Mouse (Mus musculus) right cerebral cortex, postnatal 36 days (tissue): ENCODE data around the gene Zfp637.
"Not testable (repeated sequence)": the region's sequence is repeated elsewhere in the genome, so short reads cannot be mapped to it uniquely, and the experiment has no call there.

ENCODE experiments used
- DNase-seq, 2 experiments: peaks; one replicate each; pipeline ENCODE4 v3.0.0; 2022; ENCODE audit warnings: low spot score in 2 of 2, mixed read lengths in 1 of 2

Gene Zfp637

DNA sequence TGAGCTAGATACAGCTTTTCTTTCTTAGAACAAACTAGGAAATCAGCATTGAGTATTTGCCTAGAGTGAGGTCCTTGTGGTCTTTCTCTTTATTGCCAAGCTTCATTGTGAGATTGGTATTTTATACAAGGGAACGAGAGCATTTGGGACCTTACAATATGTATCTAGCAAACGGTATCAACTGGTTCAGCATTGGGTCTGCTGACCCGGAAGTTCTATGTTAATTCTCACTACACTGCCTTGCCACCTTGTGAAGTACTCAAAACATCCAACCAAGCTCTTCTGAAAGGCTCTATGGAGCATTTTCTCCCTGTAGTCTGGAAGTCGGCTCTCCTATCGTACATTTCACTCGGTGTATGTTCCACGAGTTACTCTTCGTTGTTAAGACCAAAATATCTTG is 22.8 kb downstream of the Zfp637 start:
- no peak for DNase-seq

DNA sequence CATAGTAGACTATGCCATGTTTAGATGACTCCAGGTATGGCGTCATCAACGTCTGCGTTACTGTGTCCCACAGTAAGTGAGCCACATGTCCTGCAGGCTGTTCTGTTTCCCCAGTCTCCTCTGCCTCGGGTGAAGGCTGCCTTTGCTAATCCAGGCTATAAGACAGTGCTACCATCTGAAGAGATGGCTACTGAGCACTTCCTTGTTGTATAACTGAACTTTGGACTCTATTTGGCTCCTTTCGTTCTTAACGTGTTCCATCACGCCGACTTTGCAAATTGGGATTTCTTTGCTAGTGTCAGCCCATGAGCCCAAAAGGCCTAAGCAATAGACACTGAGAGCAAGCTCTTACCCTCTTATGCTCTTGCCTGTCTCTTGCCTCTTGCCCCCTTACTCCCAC is 27.2 kb downstream of the Zfp637 start:
- DNase-seq = no peak

DNA sequence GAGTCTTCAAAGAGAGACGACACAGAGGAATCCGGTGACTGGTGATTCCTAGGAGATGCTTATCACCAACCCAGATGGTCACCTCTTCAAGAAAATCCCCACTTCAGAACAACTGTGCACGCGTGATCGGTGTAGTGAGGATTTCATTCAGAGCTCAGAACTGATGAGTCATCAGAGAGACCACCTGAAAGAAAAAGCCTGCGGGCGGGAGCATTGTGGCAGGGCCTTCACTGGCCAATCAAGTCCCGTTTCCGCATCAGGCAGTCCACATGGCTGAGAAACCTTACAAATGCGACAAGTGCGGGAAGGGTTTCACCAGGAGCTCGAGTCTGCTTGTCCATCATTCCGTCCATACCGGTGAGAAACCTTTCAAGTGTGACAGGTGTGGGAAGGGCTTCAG is 30.1 kb downstream of the Zfp637 start:
- no peak for DNase-seq

DNA sequence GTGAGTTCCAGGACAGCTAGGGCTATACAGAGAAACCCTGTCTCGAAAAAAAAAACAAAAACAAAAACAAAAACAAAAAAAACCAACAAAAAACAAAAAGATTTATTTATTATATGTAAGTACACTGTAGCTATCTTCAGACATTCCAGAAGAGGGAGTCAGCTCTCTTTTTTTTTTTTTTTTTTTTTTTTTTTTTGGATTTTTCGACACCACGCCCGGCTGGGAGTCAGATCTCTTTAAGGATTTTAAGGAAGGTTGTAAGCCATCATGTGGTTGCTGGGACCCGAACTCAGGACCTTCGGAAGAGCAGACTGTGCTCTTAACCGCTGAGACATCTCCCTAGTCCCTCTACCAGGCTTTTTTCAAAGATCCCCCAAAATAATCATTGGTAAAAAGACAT is 32.5 kb downstream of the Zfp637 start:
- DNase-seq = not testable (repeated sequence)

DNA sequence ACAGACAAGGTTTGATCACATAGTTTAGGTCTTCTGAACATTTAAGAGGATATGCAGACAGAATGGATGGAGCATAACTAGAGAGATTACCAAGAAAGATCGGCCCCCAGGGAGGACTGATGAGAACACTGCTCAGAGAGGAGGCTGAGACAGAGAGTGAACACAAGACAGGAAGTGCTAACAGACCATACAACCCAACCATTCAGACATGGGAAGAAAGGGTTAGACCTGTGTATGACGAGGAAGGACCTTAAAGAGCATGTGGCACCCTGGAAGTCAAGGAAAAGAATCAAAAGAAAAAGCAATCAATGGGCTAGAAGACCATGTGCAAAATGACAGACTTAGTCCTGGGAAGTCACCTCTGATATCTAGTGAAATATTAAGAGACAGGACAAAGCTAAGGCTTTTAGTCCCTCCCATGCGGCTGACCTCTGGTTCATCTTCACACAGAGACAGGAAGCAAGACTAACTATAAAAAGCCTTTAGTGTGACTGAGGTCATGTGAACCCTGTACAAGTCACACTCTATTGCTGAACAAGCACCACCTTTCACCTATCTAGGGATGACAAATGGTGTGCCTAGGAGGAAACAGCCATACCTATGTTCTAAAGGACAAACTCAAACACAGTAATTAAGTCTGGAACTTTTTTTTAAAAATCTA is 33.8 kb downstream of the Zfp637 start:
- DNase-seq = no peak

DNA sequence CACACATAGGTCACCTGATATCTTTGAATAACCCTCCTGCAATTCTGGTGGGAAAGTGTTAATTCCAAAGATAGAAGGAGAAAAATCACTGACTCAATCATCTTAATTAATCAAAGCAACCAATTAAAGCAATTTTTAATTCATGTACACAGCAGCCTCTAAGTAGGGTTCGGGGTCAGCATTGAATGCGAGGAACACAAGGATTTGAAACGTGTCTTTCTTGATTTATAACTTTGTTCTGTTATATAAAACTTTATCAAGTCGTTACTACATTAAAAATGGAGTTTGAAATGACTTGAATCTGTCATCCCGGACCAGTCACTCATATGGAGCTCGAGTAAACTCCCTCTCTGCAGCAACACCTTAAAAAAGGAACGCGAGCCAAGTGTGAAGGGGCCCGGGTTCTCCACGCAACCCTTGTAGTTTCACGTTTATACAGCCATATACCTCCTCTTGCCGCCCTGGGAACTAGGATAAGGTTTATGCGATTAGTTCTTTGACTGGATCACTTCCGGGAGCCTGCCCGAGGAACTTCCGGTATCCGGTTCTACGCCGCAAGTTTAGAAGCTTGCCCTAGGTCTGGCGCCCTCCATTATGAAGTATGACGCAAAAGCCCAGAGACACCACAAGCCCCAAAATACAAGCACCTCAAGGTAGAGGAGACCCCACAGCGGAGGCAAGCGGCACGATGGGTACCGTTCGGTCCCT is 37.9 kb downstream of the Zfp637 start:
- DNase-seq = peak; percentile 88 to 92

DNA sequence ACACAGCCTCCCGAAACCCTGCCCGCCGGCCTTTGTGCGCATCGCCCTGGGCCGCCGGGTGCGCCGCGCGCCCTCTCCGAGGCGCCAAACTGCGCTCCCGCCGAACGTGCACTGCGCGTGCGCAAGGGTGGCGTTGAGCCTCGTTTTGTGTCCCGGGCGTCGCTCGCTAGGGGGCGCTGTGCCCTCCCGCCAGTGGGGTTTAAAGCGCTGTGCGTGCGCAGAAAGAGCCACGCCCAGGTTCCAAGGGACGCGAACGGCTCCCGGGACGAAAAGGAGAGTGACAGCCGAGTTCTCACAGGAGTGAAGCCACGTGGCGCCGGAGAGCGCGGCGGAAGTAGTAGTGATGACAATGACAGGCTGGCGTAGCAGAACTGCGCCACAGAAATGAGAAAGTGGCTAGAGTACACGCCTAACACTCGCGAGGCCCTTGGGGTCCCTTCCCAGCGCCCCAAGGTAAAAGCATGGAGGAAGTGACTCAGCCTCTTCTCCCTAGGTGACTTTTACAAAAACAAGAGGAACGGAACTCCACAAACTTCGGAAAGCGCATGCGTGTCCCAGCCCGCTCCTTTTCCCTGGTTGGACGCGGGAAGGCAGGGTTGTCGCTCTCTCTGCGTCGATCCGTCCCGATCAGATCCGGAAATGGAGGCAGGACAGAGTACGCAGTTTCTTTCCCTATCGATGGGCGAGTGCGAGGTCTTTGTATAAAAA is 38.6 kb downstream of the Zfp637 start:
- peak; percentile 97 to 98 for DNase-seq

DNA sequence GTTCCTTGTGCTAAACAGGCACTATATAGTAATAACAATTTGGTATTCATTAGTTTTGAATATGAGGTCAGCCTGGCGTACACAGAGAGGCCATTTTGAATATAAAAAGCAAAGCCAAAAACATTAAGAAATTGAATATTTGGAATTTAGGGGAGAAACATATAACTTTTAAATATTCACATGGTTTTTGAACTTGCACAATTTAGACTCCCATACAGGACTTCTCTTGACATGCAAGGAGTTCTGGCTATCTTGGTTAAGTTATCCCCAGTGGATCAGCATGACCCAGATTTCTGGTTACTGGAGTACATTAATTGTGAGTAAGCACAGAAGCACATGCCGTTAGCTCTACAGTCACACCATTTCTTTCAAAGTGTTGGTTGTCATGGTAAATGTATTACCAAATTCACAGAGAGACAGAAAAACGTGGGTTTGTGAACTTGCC is 39.4 kb downstream of the Zfp637 start:
- no peak for DNase-seq

DNA sequence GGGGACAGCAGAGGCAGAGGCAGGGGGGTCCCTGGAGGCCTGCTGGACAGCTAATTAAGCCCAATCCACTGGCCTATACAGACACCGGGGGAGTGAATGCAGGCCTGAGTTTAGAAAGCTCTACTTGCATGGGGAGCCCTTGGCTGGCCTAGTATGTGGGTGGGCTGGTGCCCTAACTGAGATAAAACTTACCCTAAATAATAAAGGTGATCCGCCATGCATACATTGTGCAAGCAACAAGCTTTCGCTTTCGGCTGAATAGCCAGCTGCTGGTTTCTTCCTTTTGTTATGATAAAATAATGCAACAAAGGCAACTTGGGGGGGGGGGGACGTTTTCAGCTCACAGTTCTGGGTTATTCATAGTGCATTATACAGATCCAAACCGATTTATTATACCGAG is 40.2 kb downstream of the Zfp637 start:
- no peak for DNase-seq

DNA sequence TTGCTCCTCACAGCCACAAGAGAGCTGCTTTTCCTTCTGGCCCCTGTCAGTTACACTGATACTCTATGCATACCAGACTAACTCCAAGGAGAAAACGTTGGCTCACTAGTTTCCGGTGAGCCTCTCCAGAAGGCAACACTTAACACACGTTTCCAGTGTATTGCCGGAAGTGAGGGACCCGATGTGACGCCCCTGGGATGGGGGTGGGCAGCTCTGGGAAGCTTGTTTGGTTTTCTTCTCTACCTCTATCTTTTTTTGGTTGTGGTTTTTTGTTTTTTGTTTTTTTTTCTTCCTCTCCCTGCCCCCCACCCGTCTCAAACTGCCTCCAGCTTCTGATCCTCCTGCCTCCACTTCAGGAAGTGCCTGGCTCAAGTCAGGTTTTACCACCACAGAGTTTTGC is 41.0 kb downstream of the Zfp637 start:
- no peak for DNase-seq

DNA sequence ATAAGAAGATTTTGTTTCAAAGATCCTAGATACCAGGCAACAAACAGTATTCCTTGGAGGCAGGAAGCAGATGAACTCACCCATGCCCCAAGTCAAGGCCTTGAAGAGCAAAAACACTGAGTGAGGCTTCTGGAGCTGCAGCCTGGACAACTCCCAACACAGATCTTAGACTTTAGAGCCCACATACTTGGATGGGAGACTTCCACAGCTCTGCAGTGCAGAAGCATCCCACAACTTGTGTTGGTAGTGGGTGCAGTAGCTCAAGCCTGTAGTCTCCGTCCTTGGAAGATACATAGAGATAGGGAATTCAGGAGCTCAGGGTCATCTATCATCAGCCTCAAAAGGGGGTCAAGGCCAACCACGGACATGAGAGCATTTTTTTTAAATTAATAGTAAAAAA is 45.0 kb downstream of the Zfp637 start:
- no peak for DNase-seq

DNA sequence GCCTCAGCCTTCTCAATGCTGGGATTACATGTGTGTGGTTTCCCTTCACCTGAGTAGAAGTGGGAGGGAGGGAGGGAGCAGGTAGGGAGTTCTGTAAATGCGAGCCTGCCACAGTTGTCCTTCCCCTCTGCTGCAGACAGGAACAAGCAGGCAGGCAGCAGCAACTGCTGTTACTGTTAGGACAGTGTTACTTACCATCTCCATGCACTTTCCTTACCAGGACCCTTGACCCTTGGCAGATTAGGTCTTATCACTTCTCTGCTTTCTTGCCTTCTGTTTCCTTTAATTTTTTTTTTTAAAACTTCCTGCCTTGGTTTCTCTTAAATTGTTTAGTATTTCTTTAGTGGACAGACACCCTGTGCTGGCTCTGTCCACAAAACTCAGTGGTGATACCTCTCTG is 47.1 kb downstream of the Zfp637 start:
- DNase-seq = no peak

DNA sequence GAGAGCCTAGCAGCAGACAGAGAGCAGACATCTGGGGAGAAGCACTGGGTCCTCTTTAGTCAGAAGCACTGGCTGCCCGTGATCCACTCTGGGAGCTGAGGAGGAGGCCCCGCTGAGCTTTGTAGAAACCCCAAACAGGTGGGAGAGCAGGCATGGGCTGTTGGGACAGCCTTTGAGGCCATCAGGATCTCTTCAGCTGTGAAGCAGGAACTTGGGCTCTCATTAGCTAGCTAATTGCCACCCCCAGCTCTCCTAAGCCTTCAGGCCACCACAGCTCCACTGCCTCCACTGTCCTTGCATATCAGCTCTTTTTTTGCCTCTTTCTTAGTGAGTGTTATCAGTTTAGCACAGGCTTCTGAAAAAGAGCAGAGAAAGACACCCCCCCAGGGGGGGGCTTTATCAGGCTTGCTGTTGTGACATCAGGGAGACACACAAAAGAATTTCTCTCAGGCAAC is 47.7 kb downstream of the Zfp637 start:
- DNase-seq = no peak

DNA sequence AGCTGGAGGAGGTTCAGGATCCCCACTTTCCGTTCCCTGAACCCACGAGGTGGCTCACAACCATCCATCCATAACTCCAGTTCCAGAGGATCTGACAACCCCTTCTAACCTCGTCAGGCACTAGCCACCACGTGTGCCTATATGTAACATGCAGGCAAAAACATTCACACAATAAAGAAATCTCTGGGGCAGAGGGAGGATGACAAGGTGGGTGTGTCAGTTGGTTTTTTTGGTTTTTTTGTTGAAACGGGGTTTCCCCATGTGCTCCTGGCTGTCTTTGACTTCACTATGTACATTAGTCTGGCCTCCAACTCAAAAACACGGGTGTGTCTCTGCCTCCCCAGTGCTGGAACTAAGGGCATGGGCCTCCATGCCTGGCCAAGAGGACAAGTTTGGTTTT is 49.3 kb downstream of the Zfp637 start:
- DNase-seq = no peak

DNA sequence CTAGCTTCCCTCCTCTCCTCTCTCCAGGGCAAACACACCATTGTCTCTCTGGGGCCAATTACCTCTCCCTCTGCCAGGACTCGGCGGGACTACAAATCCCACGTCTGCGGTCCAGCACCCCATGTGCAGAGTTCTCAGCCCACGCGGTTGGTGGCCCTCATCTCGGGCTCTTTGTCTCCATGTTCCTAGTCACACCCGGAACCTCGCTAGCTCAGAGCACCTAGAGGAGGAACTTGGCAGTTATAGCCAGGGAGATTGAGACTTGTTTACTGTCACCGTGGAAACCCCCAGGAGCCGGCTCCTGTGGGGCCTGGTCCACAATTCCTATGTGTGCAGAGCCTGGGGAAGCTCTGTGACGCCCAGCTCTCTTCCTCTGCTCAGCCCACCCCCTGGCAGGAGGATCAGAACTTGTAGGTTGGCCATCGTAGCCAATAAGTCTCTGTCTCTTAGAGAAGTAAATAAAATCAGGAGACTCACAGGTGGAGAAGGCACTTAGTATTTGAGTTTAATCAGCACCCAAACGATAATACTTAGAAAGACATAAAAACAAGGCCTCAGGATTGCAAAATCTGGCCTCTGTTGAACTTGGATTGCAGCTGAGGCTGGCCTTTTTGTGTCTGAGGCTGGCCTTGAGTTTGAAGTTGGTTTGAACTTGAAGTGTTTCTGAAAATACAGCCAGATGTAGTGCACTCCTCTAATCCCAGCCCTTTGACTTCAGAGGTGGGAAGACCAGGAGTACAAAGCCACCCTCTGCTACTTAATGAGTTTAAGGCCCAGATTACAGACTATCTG is 50.6 kb downstream of the Zfp637 start:
- no peak for DNase-seq

DNA sequence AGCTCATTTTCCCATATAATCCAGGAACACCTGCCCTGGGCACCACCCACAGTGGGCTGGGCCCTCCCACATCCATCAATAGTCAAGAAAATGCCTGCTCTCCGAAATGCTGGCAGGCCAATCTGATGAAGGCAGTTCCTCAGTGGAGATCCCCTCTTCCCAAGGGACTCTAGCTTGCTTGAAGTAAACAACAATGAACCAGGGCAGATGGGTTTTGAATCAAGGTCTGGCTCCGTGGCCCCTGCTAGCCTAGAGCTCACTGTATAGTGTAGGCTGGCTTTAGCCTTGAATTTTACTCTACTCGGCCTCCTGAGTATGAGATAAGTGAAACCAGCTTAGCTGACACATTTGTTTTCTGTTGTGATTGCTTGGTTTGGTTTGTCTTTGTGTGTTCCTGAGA is 51.4 kb downstream of the Zfp637 start:
- no peak for DNase-seq

DNA sequence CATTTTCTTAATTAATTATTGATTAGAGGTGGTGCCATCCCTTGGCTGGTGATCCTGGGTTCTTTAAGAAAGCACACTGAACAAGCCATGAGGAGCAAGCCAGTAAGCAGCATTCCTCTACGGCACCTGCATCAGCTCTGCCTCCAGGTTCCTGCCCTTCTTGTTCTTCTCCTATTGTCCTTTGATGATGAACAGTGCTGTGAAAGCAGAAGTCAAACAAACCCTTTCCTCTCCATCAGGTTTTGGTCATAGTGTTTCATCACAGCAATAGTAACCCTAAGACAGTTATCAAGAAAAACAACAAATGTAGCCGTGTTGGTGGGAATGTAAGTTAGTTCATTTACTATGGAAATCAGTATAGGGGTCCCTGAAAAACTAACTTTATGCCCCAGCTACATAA is 52.5 kb downstream of the Zfp637 start:
- DNase-seq = no peak
